Mouse (Mus musculus) thymus, adult 2 months (tissue): Measurements from ENCODE around the gene Gid4.

Experiments
- CTCF ChIP-seq: fragments of 200-500 bp; IDR thresholded peaks from 2 replicates; pipeline ENCODE4 v1.5.1; 2012; ENCODE audit warnings: mild to moderate bottlenecking, control low read depth, low read length, moderate library complexity, borderline replicate concordance; ENCODE audit not compliant: control insufficient read depth, poor library complexity, insufficient read depth; ENCODE audit errors: extremely low read depth
- POLR2A ChIP-seq: fragments of 200-500 bp; IDR thresholded peaks from 2 replicates; pipeline ENCODE4 v1.6.1; 2012; ENCODE audit warnings: mild to moderate bottlenecking, low read length, control low read depth, moderate library complexity; ENCODE audit not compliant: control insufficient read depth, poor library complexity, insufficient read depth; ENCODE audit errors: extremely low read depth

DNA sequence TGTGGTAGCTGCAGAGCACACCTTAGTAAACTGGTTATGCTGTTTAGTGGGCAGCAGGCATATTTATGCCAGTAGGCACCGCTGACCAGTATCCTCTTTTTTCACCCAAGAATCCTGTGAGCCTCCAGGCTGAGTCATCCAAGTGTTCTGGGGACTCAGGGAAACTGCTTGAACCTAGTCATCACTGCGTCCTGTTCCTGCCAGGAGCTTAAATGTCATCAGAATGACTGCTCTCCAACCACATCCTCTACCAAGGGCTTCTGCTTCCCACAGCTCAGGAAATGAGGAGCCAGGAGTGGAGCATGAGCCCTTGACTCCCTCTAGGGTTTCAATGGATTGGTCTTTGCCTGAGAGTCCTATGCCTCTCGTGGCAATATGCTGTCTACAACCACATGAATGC is 19.7 kb downstream of the Gid4 start:
- TF ChIP-seq POLR2A (no peak), CTCF (no peak)
